Mouse (Mus musculus): ENCODE data around the gene Pdzd2. TPM values are rescaled to one million over a fixed set of nuclear protein-coding genes. Genes with fewer than 3 reads are reported as not detected.

The Pdzd2 gene
- polyA plus RNA-seq, 1 experiment from 2014 or later: 1.0 TPM

- Histone ChIP-seq H3K4me2 (ENCODE audit: low read depth, low read length) (no peak overlapping the region), H3K27ac (ENCODE audit: low read length) (no peak overlapping the region), H3K9ac (ENCODE audit: low read depth, low read length) (no peak overlapping the region), H3K9me3 (replicated peaks; ENCODE audit: control insufficient read depth, low read length) (no peaks in the 10 kb centered on the region), H3K4me3 (ENCODE audit: low read depth, low read length) (no peak overlapping the region), H3K36me3 (ENCODE audit: control insufficient read depth, insufficient read depth) (no peaks in the 10 kb centered on the region), H3K4me1 (ENCODE audit: control insufficient read depth, low read depth, low read length) (no peaks in the 10 kb centered on the region), H3K27me3 (ENCODE audit: control insufficient read depth, insufficient read depth, low read depth, low read length) (no peaks in the 10 kb centered on the region)
- no peak for ATAC-seq (ENCODE audit: low read depth)
- WGBS (ENCODE audit: insufficient replicate concordance): 69% methylated on average over 8 of the region's 8 CpGs
Observed at GRCm38 (mm10) chr15:12696889-12697288, 42.8 kb downstream of the Pdzd2 start.

GRCm38 (mm10) chr15:12689716-12690381, 49.9 kb downstream of the Pdzd2 start:
- ATAC-seq (ENCODE audit: low read depth): no peak
- 59% methylated on average over 7 of the region's 7 CpGs for WGBS (ENCODE audit: insufficient replicate concordance)
- Histone ChIP-seq H3K27ac (ENCODE audit: low read length) (no peak overlapping the region), H3K4me3 (ENCODE audit: low read depth, low read length) (no peak overlapping the region), H3K4me1 (ENCODE audit: control insufficient read depth, low read depth, low read length) (no peaks in the 10 kb centered on the region), H3K27me3 (ENCODE audit: control insufficient read depth, insufficient read depth, low read depth, low read length) (no peaks in the 10 kb centered on the region), H3K4me2 (ENCODE audit: low read depth, low read length) (no peak overlapping the region), H3K36me3 (ENCODE audit: control insufficient read depth, insufficient read depth) (no peaks in the 10 kb centered on the region), H3K9ac (ENCODE audit: low read depth, low read length) (no peak overlapping the region), H3K9me3 (replicated peaks; ENCODE audit: control insufficient read depth, low read length) (no peaks in the 10 kb centered on the region)

GRCm38 (mm10) chr15:12682549-12682948, 57.2 kb downstream of the Pdzd2 start:
- Histone ChIP-seq H3K36me3 (ENCODE audit: control insufficient read depth, insufficient read depth) (no peaks in the 10 kb centered on the region), H3K4me3 (ENCODE audit: low read depth, low read length) (no peak overlapping the region), H3K9ac (ENCODE audit: low read depth, low read length) (no peak overlapping the region), H3K27me3 (ENCODE audit: control insufficient read depth, insufficient read depth, low read depth, low read length) (no peaks in the 10 kb centered on the region), H3K4me1 (ENCODE audit: control insufficient read depth, low read depth, low read length) (no peaks in the 10 kb centered on the region), H3K9me3 (replicated peaks; ENCODE audit: control insufficient read depth, low read length) (no peaks in the 10 kb centered on the region), H3K4me2 (ENCODE audit: low read depth, low read length) (no peak overlapping the region), H3K27ac (ENCODE audit: low read length) (no peak overlapping the region)
- 61% methylated on average over 9 of the region's 9 CpGs for WGBS (ENCODE audit: insufficient replicate concordance)
- no peak for ATAC-seq (ENCODE audit: low read depth)

GRCm38 (mm10) chr15:12681891-12682290, 57.8 kb downstream of the Pdzd2 start:
- Histone ChIP-seq H3K27me3 (ENCODE audit: control insufficient read depth, insufficient read depth, low read depth, low read length) (no peaks in the 10 kb centered on the region), H3K9ac (ENCODE audit: low read depth, low read length) (no peak overlapping the region), H3K36me3 (ENCODE audit: control insufficient read depth, insufficient read depth) (no peaks in the 10 kb centered on the region), H3K4me2 (ENCODE audit: low read depth, low read length) (no peak overlapping the region), H3K4me3 (ENCODE audit: low read depth, low read length) (no peak overlapping the region), H3K9me3 (replicated peaks; ENCODE audit: control insufficient read depth, low read length) (no peaks in the 10 kb centered on the region), H3K27ac (ENCODE audit: low read length) (no peak overlapping the region), H3K4me1 (ENCODE audit: control insufficient read depth, low read depth, low read length) (no peaks in the 10 kb centered on the region)
- ATAC-seq (ENCODE audit: low read depth): no peak
- 54% methylated on average over 2 of the region's 2 CpGs for WGBS (ENCODE audit: insufficient replicate concordance)

GRCm38 (mm10) chr15:12680750-12681149, 59.0 kb downstream of the Pdzd2 start:
- no peak overlapping the region for H3K4me2 ChIP-seq (ENCODE audit: low read depth, low read length)
- 56% methylated on average over 7 of the region's 7 CpGs for WGBS (ENCODE audit: insufficient replicate concordance)
- no peak for ATAC-seq (ENCODE audit: low read depth)

GRCm38 (mm10) chr15:12679996-12680395, 59.7 kb downstream of the Pdzd2 start:
- Histone ChIP-seq H3K9me3 (replicated peaks; ENCODE audit: control insufficient read depth, low read length) (no peaks in the 10 kb centered on the region), H3K4me3 (ENCODE audit: low read depth, low read length) (no peak overlapping the region), H3K9ac (ENCODE audit: low read depth, low read length) (no peak overlapping the region), H3K27me3 (ENCODE audit: control insufficient read depth, insufficient read depth, low read depth, low read length) (no peaks in the 10 kb centered on the region), H3K4me2 (ENCODE audit: low read depth, low read length) (no peak overlapping the region), H3K36me3 (ENCODE audit: control insufficient read depth, insufficient read depth) (no peaks in the 10 kb centered on the region), H3K4me1 (ENCODE audit: control insufficient read depth, low read depth, low read length) (no peaks in the 10 kb centered on the region), H3K27ac (ENCODE audit: low read length) (no peak overlapping the region)
- ATAC-seq (ENCODE audit: low read depth): no peak
- 66% methylated on average over 6 of the region's 6 CpGs for WGBS (ENCODE audit: insufficient replicate concordance)

More at GRCm38 (mm10) chr15:12680750-12681149, 59.0 kb downstream of the Pdzd2 start:
- H3K4me1 ChIP-seq (ENCODE audit: control insufficient read depth, low read depth, low read length): no peaks in the 10 kb centered on the region
- no peaks in the 10 kb centered on the region for H3K9me3 ChIP-seq (replicated peaks; ENCODE audit: control insufficient read depth, low read length)
- H3K27ac ChIP-seq (ENCODE audit: low read length): no peak overlapping the region
- no peaks in the 10 kb centered on the region for H3K36me3 ChIP-seq (ENCODE audit: control insufficient read depth, insufficient read depth)
- no peak overlapping the region for H3K4me3 ChIP-seq (ENCODE audit: low read depth, low read length)
- no peaks in the 10 kb centered on the region for H3K27me3 ChIP-seq (ENCODE audit: control insufficient read depth, insufficient read depth, low read depth, low read length)
- H3K9ac ChIP-seq (ENCODE audit: low read depth, low read length): no peak overlapping the region

GRCm38 (mm10) chr15:12678540-12679112, 61.1 kb downstream of the Pdzd2 start:
- Histone ChIP-seq H3K27ac (ENCODE audit: low read length) (no peak overlapping the region), H3K4me2 (ENCODE audit: low read depth, low read length) (no peak overlapping the region), H3K36me3 (ENCODE audit: control insufficient read depth, insufficient read depth) (no peaks in the 10 kb centered on the region), H3K9ac (ENCODE audit: low read depth, low read length) (no peak overlapping the region), H3K9me3 (replicated peaks; ENCODE audit: control insufficient read depth, low read length) (no peaks in the 10 kb centered on the region), H3K4me3 (ENCODE audit: low read depth, low read length) (no peak overlapping the region), H3K27me3 (ENCODE audit: control insufficient read depth, insufficient read depth, low read depth, low read length) (no peaks in the 10 kb centered on the region), H3K4me1 (ENCODE audit: control insufficient read depth, low read depth, low read length) (no peaks in the 10 kb centered on the region)
- ATAC-seq (ENCODE audit: low read depth): no peak
- WGBS (ENCODE audit: insufficient replicate concordance): 65% methylated on average over 2 of the region's 2 CpGs

- Histone ChIP-seq H3K9ac (ENCODE audit: low read depth, low read length) (no peak overlapping the region), H3K27ac (ENCODE audit: low read length) (no peak overlapping the region), H3K4me3 (ENCODE audit: low read depth, low read length) (no peak overlapping the region), H3K9me3 (replicated peaks; ENCODE audit: control insufficient read depth, low read length) (no peaks in the 10 kb centered on the region), H3K36me3 (ENCODE audit: control insufficient read depth, insufficient read depth) (no peaks in the 10 kb centered on the region), H3K4me2 (ENCODE audit: low read depth, low read length) (no peak overlapping the region), H3K27me3 (ENCODE audit: control insufficient read depth, insufficient read depth, low read depth, low read length) (no peaks in the 10 kb centered on the region), H3K4me1 (ENCODE audit: control insufficient read depth, low read depth, low read length) (no peaks in the 10 kb centered on the region)
- WGBS (ENCODE audit: insufficient replicate concordance): 58% methylated on average over 3 of the region's 3 CpGs
- ATAC-seq (ENCODE audit: low read depth): no peak
Observed at GRCm38 (mm10) chr15:12675366-12675765, 64.4 kb downstream of the Pdzd2 start.

- Histone ChIP-seq H3K4me2 (ENCODE audit: low read depth, low read length) (no peak overlapping the region), H3K4me1 (ENCODE audit: control insufficient read depth, low read depth, low read length) (no peaks in the 10 kb centered on the region), H3K9me3 (replicated peaks; ENCODE audit: control insufficient read depth, low read length) (no peaks in the 10 kb centered on the region), H3K4me3 (ENCODE audit: low read depth, low read length) (no peak overlapping the region), H3K27me3 (ENCODE audit: control insufficient read depth, insufficient read depth, low read depth, low read length) (no peaks in the 10 kb centered on the region), H3K9ac (ENCODE audit: low read depth, low read length) (no peak overlapping the region), H3K36me3 (ENCODE audit: control insufficient read depth, insufficient read depth) (no peaks in the 10 kb centered on the region), H3K27ac (ENCODE audit: low read length) (no peak overlapping the region)
- 59% methylated on average over 5 of the region's 5 CpGs for WGBS (ENCODE audit: insufficient replicate concordance)
- ATAC-seq (ENCODE audit: low read depth): no peak
Observed at GRCm38 (mm10) chr15:12674026-12674425, 65.7 kb downstream of the Pdzd2 start.
